Mouse (Mus musculus): ENCODE results near the gene Yeats2.

DNA sequence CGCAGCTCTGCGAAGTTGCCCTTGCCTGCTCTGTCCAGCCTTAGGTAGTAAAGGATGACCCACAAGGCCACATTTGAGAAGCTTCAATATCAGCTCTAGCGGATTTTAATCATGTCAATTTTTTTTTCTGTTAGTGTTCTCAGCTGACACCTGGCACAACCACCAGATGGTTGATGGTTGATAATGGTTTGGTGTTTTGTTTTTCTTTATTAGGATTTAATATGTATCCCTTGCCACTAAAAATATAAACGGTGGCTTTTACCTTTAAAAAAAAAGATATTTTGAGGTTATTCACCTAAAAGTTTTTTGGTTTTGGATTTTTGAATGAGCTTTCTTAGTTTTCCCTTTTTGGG, 42.5 kb upstream of the Yeats2 start:
- no peak for TF ChIP-seq CEBPB (IDR thresholded peaks at IDR 0.05; ENCODE audit: low read depth)
- no peak for TF ChIP-seq MAX (IDR thresholded peaks at IDR 0.05)
- no peak for TF ChIP-seq USF1 (IDR thresholded peaks at IDR 0.05; ENCODE audit: low read depth)
- TF ChIP-seq CTCF (IDR thresholded peaks at IDR 0.05; ENCODE audit: control insufficient read depth, insufficient read depth, insufficient read length): no peak
- TF ChIP-seq MYOD1 (IDR thresholded peaks at IDR 0.05; ENCODE audit: control insufficient read depth, insufficient read length, low read depth): no peak
